Mouse (Mus musculus) adrenal gland, postnatal 10 days (tissue): ENCODE measurements around the gene Arid5b. TPM values are rescaled to one million over a fixed set of nuclear protein-coding genes. Genes with fewer than 3 reads are reported as not detected.
A peak's percentile ranks its signal among the peaks of the same experiment; 100 is the strongest.

Source experiments
- DNase-seq: peaks from one replicate; pipeline ENCODE4 v3.0.0; 2021; ENCODE audit warnings: mixed read lengths
- total RNA-seq, 2 experiments: library from RNA; stranded (reverse); gene quantifications; 2 replicates each; pipeline ENCODE4 v1.2.3; 2021

Arid5b gene
- total RNA-seq, 2 experiments from 2014 or later, result 25.8 to 31.5 TPM

- no peak for DNase-seq
Measured at GRCm38 (mm10) chr10:68193561-68193960, 85.0 kb downstream of the Arid5b start.

- peak; percentile 27 for DNase-seq
Measured at GRCm38 (mm10) chr10:68192824-68193255, 85.7 kb downstream of the Arid5b start.

GRCm38 (mm10) chr10:68191691-68192380, 86.7 kb downstream of the Arid5b start:
- DNase-seq, result peak; percentile 80

GRCm38 (mm10) chr10:68191146-68191545, 87.4 kb downstream of the Arid5b start:
- DNase-seq, result no peak

GRCm38 (mm10) chr10:68189847-68190246, 88.7 kb downstream of the Arid5b start:
- DNase-seq, result no peak

- no peak for DNase-seq
Measured at GRCm38 (mm10) chr10:68183096-68183495, 95.4 kb downstream of the Arid5b start.

- no peak for DNase-seq
Measured at GRCm38 (mm10) chr10:68182266-68182665, 96.3 kb downstream of the Arid5b start.

- DNase-seq, result no peak
Measured at GRCm38 (mm10) chr10:68181156-68181555, 97.4 kb downstream of the Arid5b start.

- DNase-seq, result no peak
Measured at GRCm38 (mm10) chr10:68180721-68181120, 97.8 kb downstream of the Arid5b start.

GRCm38 (mm10) chr10:68180151-68180550, 98.4 kb downstream of the Arid5b start:
- DNase-seq, result peak; percentile 32

- DNase-seq, result no peak
Measured at GRCm38 (mm10) chr10:68179741-68180140, 98.8 kb downstream of the Arid5b start.

GRCm38 (mm10) chr10:68179339-68179738, 99.2 kb downstream of the Arid5b start:
- no peak for DNase-seq

- no peak for DNase-seq
Measured at GRCm38 (mm10) chr10:68177697-68178485, 100.6 kb downstream of the Arid5b start.

GRCm38 (mm10) chr10:68175811-68176210, 102.7 kb downstream of the Arid5b start:
- no peak for DNase-seq

GRCm38 (mm10) chr10:68173634-68174033, 104.9 kb downstream of the Arid5b start:
- DNase-seq, result no peak

- DNase-seq, result no peak
Measured at GRCm38 (mm10) chr10:68172906-68173305, 105.6 kb downstream of the Arid5b start.

- no peak for DNase-seq
Measured at GRCm38 (mm10) chr10:68171974-68172373, 106.6 kb downstream of the Arid5b start.

GRCm38 (mm10) chr10:68168613-68169012, 109.9 kb downstream of the Arid5b start:
- no peak for DNase-seq

- DNase-seq, result no peak
Measured at GRCm38 (mm10) chr10:68168141-68168540, 110.4 kb downstream of the Arid5b start.

- no peak for DNase-seq
Measured at GRCm38 (mm10) chr10:68167118-68167517, 111.4 kb downstream of the Arid5b start.

GRCm38 (mm10) chr10:68166695-68167086, 111.8 kb downstream of the Arid5b start:
- DNase-seq, result no peak

GRCm38 (mm10) chr10:68165709-68166694, 112.5 kb downstream of the Arid5b start:
- no peak for DNase-seq
